Mouse (Mus musculus): ENCODE results near the gene Shcbp1l.
"Not testable (repeated sequence)": the region's sequence is repeated elsewhere in the genome, so short reads cannot be mapped to it uniquely, and the experiment has no call there.

GRCm38 (mm10) chr1:153407641-153408040, 17.3 kb upstream of the Shcbp1l start:
- TF ChIP-seq CTCF (conservative IDR thresholded peaks at IDR 0.05; ENCODE audit: low read length); NANOG (IDR thresholded peaks at IDR 0.05; ENCODE audit: borderline replicate concordance, low read length): not testable (repeated sequence)

All from E14TG2a.4 (cell line).